Mouse (Mus musculus) kidney, adult 2 months (tissue): ENCODE data around the gene Lrp4. TPM values are rescaled to one million over a fixed set of nuclear protein-coding genes. Genes with fewer than 3 reads are reported as not detected.

ENCODE experiments used
- DNase-seq: peaks from one replicate; pipeline ENCODE4 v3.0.0; 2021
- H3K27ac ChIP-seq: fragments of 200-500 bp; 2 replicates; pipeline ENCODE4 v1.5.1; 2012; ENCODE audit warnings: low read depth, low read length, control low read depth, inconsistent platforms; ENCODE audit not compliant: insufficient read depth
- H3K27me3 ChIP-seq: fragments of 200-500 bp; replicated peaks from 2 replicates; pipeline ENCODE4 v1.6.1; 2012; ENCODE audit warnings: mild to moderate bottlenecking, moderate library complexity, low read length, inconsistent platforms; ENCODE audit not compliant: control insufficient read depth, insufficient read depth
- H3K36me3 ChIP-seq: fragments of 200-500 bp; 2 replicates; pipeline ENCODE4 v1.6.1; 2012; ENCODE audit warnings: mild to moderate bottlenecking, moderate library complexity, low read length, inconsistent platforms; ENCODE audit not compliant: control insufficient read depth, insufficient read depth
- H3K4me1 ChIP-seq: fragments of 200-500 bp; 2 replicates; pipeline ENCODE4 v1.6.1; 2011; ENCODE audit warnings: low read length; ENCODE audit not compliant: control insufficient read depth, insufficient read depth
- H3K4me3 ChIP-seq: fragments of 200-500 bp; 2 replicates; pipeline ENCODE4 v1.5.1; 2011; ENCODE audit warnings: mild to moderate bottlenecking, low read depth, low read length, control low read depth; ENCODE audit not compliant: insufficient read depth
- CTCF ChIP-seq: fragments of 200-500 bp; conservative IDR thresholded peaks from 2 replicates; pipeline ENCODE4 v1.5.1; 2011; ENCODE audit warnings: low read depth, mild to moderate bottlenecking, control low read depth, low read length, moderate library complexity, mixed read lengths; ENCODE audit not compliant: insufficient read depth, insufficient read length
- POLR2A ChIP-seq: fragments of 200-500 bp; IDR thresholded peaks from one replicate; pipeline ENCODE4 v1.6.1; 2011; ENCODE audit warnings: low read depth, low read length, control low read depth
- WGBS: fragments of 180-500 bp; shearing (Covaris S2); methylation state at CpG from one replicate; pipeline ENCODE4 v1.1.7; 2018; 5-methylcytosine and 5-hydroxymethylcytosine counted together
- polyA plus RNA-seq: library from polyadenylated mRNA; depleted of rRNA; stranded (reverse); fragments of >200 nt; gene quantifications from 2 replicates; pipeline ENCODE4 v1.2.3, GENCODE M21; 2012

Lrp4 gene
- polyA plus RNA-seq, 1 experiment, result 8.6 TPM

DNA sequence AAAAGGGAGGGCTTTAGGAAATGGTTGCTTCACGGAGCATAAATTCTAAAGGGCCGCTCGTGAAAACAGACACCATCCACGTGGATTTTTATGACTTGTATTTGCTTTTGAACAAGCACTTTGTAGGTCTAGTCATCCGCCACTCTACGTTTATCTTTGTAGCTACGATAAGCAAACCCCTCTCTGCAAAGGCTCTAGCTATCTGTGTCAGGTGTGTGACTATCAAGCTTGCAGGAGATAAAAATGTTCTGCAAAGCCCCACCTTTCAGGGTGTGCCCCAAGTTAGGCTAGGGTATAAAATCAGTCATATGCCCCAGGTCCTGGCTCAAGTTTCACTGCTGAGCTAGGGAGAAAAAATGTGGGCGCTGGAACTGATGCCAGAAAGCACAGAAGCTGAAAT is 4.7 kb upstream of the Lrp4 start:
- H3K36me3 ChIP-seq, result no peaks in the 10 kb centered on the region
- WGBS, result 38% methylated on average over 8 of the region's 8 CpGs
- DNase-seq, result no peak
- H3K27ac ChIP-seq, result peak overlapping the region; percentile 71; the same call in 1 of the 2 replicates
- H3K4me3 ChIP-seq, result no peak overlapping the region
- TF ChIP-seq CTCF (no peak), POLR2A (no peak)
- H3K27me3 ChIP-seq, result no peaks in the 10 kb centered on the region
- peaks cover 8% of the 10 kb centered on the region; the same call in 1 of the 2 replicates for H3K4me1 ChIP-seq

DNA sequence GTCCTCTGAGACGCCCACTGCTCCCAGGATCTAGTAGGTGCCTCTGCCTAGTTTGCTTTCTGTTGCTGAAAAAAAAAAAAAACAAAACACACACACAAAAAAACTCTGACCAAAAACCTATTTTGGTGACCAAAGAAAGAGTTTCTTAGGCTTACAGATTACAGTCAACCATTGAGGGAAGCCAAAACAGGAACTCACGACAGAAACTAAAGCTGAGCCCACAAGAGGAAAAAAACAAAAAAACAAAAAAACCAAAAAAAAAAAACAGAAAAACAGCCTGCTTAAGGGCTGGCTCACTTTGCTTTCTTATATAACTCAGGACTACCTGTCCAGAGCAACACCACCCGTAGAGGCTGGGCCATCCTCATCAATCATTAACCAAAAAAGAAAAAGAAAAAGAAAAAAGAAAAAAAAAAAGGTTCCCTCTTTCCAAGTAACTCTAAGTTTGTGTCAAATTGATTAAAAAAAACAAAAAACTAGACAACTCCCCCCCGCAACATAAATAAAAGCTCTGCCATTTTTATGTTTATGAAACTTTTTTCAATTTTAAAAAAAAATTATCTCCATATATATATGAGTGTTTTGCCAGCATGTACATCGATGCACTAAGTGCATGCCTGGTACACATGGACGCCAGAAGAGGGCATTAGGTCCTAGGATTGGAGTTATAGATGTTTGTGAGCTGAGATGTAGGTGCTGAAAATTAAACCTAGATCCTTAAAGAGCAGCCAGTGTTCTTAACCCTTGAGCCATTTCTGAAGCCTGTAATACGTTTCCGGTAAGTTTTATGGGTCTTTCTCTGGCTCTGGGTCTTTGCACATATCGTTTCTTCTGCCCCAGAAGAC is 3.9 kb upstream of the Lrp4 start:
- H3K27ac ChIP-seq, result peak overlapping the region; percentile 71; the same call in 1 of the 2 replicates
- H3K27me3 ChIP-seq, result no peaks in the 10 kb centered on the region
- H3K4me1 ChIP-seq, result peaks cover 8% of the 10 kb centered on the region; the same call in 1 of the 2 replicates
- TF ChIP-seq CTCF (no peak), POLR2A (no peak)
- H3K4me3 ChIP-seq, result no peak overlapping the region
- peak; percentile 63 for DNase-seq
- WGBS, result 51% methylated on average over 9 of the region's 9 CpGs
- H3K36me3 ChIP-seq, result no peaks in the 10 kb centered on the region

- TF ChIP-seq POLR2A, result no peak
- no peak for TF ChIP-seq CTCF
- no peak for DNase-seq
- no peaks in the 10 kb centered on the region for H3K27me3 ChIP-seq
- H3K4me3 ChIP-seq, result no peak overlapping the region
- no peak overlapping the region for H3K27ac ChIP-seq
- H3K36me3 ChIP-seq, result no peaks in the 10 kb centered on the region
- peaks cover 13% of the 10 kb centered on the region for H3K4me1 ChIP-seq
- WGBS, result 96% methylated on average over 3 of the region's 3 CpGs
Measured at GRCm38 (mm10) chr2:91454434-91454833, 2.9 kb upstream of the Lrp4 start.

- WGBS, result 5% methylated on average over 4 of the region's 4 CpGs
Measured at GRCm38 (mm10) chr2:91455826-91456225, 1.5 kb upstream of the Lrp4 start.

DNA sequence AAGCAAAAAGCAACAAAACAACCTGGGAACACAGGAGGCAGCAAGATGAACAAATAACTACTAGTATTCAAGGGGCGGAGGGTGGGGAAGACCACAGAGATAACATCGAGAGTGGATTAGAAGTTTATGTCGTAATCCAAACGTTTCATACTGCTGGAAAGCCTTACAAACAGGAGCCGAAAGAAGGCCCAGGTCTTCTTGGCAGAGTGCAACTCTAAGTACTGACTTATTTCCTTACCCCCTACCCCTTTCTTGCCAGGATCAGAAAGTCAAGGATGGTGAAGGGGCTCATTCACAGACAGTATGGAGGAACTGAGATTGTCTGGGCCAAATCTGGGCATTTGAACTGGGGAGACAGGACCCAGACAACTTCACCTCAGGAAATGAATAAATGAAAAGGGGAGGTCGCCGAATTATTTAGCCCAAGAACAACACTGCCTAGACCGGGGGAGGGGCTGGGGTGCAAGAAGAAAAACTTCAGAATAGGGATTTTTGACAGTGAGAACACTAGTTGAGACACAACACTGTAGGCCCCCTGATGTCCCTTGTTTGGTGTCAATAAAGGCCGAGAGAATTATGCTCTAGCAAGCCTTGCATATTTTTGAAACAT is 715 bp upstream of the Lrp4 start:
- H3K36me3 ChIP-seq, result no peaks in the 10 kb centered on the region
- H3K27ac ChIP-seq, result 0 out of 2 replicates have a peak overlapping the region, but pooled peaks have one; percentile 39
- peak overlapping the region; percentile 89 for H3K4me3 ChIP-seq
- peaks cover 18% of the 10 kb centered on the region for H3K4me1 ChIP-seq
- no peak for DNase-seq
- 68% methylated on average over 9 of the region's 9 CpGs for WGBS
- H3K27me3 ChIP-seq, result no peaks in the 10 kb centered on the region
- TF ChIP-seq CTCF (no peak), POLR2A (no peak)

More at GRCm38 (mm10) chr2:91455826-91456225, 1.5 kb upstream of the Lrp4 start:
- Histone ChIP-seq H3K4me1 (peaks cover 15% of the 10 kb centered on the region), H3K27me3 (no peaks in the 10 kb centered on the region), H3K36me3 (no peaks in the 10 kb centered on the region), H3K27ac (no peak overlapping the region), H3K4me3 (no peak overlapping the region)
- DNase-seq, result peak; percentile 74
- TF ChIP-seq CTCF (peak; percentile 33), POLR2A (no peak)

DNA sequence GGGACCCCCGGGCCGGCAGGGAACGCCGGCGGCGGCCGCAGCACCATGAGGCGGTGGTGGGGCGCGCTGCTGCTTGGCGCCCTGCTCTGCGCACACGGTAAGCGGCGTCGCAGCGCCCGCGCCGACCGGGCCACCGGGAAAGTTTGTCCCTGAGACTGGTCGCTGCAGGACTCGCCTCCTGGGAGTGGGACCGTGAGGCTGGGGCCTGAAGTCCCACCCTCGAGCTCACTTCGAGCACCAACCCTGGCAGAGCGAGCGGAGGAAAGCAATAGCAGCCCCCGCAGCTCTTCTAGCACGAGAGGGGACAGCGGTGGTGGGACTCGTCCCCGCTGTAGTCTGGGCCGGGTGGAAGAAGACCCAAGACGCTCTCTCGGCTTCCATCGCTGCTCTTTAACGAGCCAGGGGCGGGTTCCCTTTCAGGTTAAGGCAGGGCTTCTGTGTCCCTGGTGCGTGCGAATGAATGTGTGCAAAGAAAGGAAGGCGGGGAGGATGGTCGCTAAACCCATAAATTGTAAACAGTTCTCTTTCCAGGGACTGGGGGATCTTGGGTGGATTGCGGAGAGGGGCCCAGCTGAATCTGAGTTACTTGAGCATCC is 443 bp downstream of the Lrp4 start:
- Histone ChIP-seq H3K4me1 (peaks cover 17% of the 10 kb centered on the region), H3K4me3 (peak overlapping the region; percentile 89), H3K27ac (peak overlapping the region; percentile 63), H3K36me3 (no peaks in the 10 kb centered on the region), H3K27me3 (no peaks in the 10 kb centered on the region)
- TF ChIP-seq POLR2A (no peak), CTCF (no peak)
- under 1% methylated on average over 45 of the region's 45 CpGs for WGBS
- peak; percentile 35 for DNase-seq

DNA sequence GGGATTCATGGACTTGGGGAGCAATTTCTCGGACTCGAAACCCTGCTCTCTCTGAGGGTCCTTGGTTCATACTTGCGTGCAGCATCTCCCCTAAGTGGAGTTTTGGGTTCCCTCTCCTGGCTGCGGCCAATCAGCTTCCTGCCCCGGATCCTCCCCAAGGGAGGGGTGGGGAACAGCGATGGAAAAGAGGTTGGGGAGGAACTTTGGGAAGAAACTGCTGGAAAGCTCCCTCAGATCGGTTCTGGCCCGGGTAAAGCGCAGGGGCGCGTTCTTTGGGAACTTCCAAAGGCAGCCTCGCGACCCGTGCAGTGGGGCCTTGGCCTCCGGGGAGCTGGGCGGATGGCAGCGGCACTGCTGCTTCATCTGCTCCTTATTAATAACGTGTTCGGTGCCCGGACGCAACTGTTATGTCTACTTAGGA is 951 bp downstream of the Lrp4 start:
- WGBS, result under 1% methylated on average over 21 of the region's 21 CpGs
- no peak for DNase-seq

More for the DNA sequence above, 951 bp downstream of the Lrp4 start:
- Histone ChIP-seq H3K27ac (peak overlapping the region; percentile 40; the same call in 1 of the 2 replicates), H3K4me1 (peaks cover 12% of the 10 kb centered on the region), H3K27me3 (no peaks in the 10 kb centered on the region), H3K36me3 (no peaks in the 10 kb centered on the region), H3K4me3 (peak overlapping the region; percentile 89)
- no peak for TF ChIP-seq CTCF
- TF ChIP-seq POLR2A, result no peak
